Mouse (Mus musculus): ENCODE measurements around the gene Cbx5. TPM values are rescaled to one million over a fixed set of nuclear protein-coding genes. Genes with fewer than 3 reads are reported as not detected.

Gene Cbx5
- polyA plus RNA-seq, 1 experiment from 2014 or later = 204 TPM

- DNase-seq (ENCODE audit: low spot score) = no peak
- no peaks in the 10 kb centered on the region for H3K36me3 ChIP-seq (ENCODE audit: control insufficient read depth, insufficient read depth, low read length)
- no peaks in the 10 kb centered on the region; the same call in 1 of the 2 replicates for H3K4me1 ChIP-seq (replicated peaks; ENCODE audit: control insufficient read depth, insufficient read depth, low read length)
- no peak overlapping the region for H3K4me2 ChIP-seq (replicated peaks; ENCODE audit: low read depth, low read length)
- 89% methylated on average over 4 of the region's 4 CpGs for WGBS
- H3K27me3 ChIP-seq (ENCODE audit: control insufficient read depth, insufficient read depth, low read length) = peaks cover 2% of the 10 kb centered on the region; the same call in 1 of the 2 replicates
- no peak for ATAC-seq (ENCODE audit: low FRiP score)
- H3K4me3 ChIP-seq (ENCODE audit: low read depth, low read length) = no peak overlapping the region
- H3K9me3 ChIP-seq (ENCODE audit: control insufficient read depth, low read length) = no peaks in the 10 kb centered on the region
- H3K27ac ChIP-seq (ENCODE audit: low read depth, low read length) = no peak overlapping the region
- H3K9ac ChIP-seq (ENCODE audit: low read depth, low read length) = no peak overlapping the region
Measured at GRCm38 (mm10) chr15:103152890-103153610, 86.6 kb downstream of the Cbx5 start.

- WGBS = 86% methylated on average over 3 of the region's 3 CpGs
- Histone ChIP-seq H3K4me3 (ENCODE audit: low read depth, low read length) (no peak overlapping the region), H3K9ac (ENCODE audit: low read depth, low read length) (no peak overlapping the region), H3K4me2 (replicated peaks; ENCODE audit: low read depth, low read length) (no peak overlapping the region), H3K27me3 (ENCODE audit: control insufficient read depth, insufficient read depth, low read length) (peaks cover 8% of the 10 kb centered on the region), H3K36me3 (ENCODE audit: control insufficient read depth, insufficient read depth, low read length) (no peaks in the 10 kb centered on the region), H3K27ac (ENCODE audit: low read depth, low read length) (no peak overlapping the region), H3K4me1 (replicated peaks; ENCODE audit: control insufficient read depth, insufficient read depth, low read length) (no peaks in the 10 kb centered on the region; the same call in 1 of the 2 replicates), H3K9me3 (ENCODE audit: control insufficient read depth, low read length) (no peaks in the 10 kb centered on the region)
- no peak for ATAC-seq (ENCODE audit: low FRiP score)
- DNase-seq (ENCODE audit: low spot score) = no peak
Measured at GRCm38 (mm10) chr15:103152371-103152770, 87.2 kb downstream of the Cbx5 start.

- Histone ChIP-seq H3K9ac (ENCODE audit: low read depth, low read length) (no peak overlapping the region), H3K4me3 (ENCODE audit: low read depth, low read length) (no peak overlapping the region), H3K4me1 (replicated peaks; ENCODE audit: control insufficient read depth, insufficient read depth, low read length) (0 out of 2 replicates have a peak, but pooled peaks cover 3% of the 10 kb centered on the region), H3K9me3 (ENCODE audit: control insufficient read depth, low read length) (no peaks in the 10 kb centered on the region), H3K27ac (ENCODE audit: low read depth, low read length) (no peak overlapping the region), H3K36me3 (ENCODE audit: control insufficient read depth, insufficient read depth, low read length) (no peaks in the 10 kb centered on the region), H3K27me3 (ENCODE audit: control insufficient read depth, insufficient read depth, low read length) (peaks cover 26% of the 10 kb centered on the region), H3K4me2 (replicated peaks; ENCODE audit: low read depth, low read length) (no peak overlapping the region)
- WGBS = 47% methylated on average over 8 of the region's 9 CpGs
- ATAC-seq (ENCODE audit: low FRiP score) = no peak
- DNase-seq (ENCODE audit: low spot score) = no peak
Measured at GRCm38 (mm10) chr15:103147779-103148178, 91.8 kb downstream of the Cbx5 start.

- Histone ChIP-seq H3K4me2 (replicated peaks; ENCODE audit: low read depth, low read length) (peak overlapping the region; percentile 79; the same call in 1 of the 2 replicates), H3K27ac (ENCODE audit: low read depth, low read length) (no peak overlapping the region), H3K9me3 (ENCODE audit: control insufficient read depth, low read length) (no peaks in the 10 kb centered on the region), H3K36me3 (ENCODE audit: control insufficient read depth, insufficient read depth, low read length) (no peaks in the 10 kb centered on the region), H3K9ac (ENCODE audit: low read depth, low read length) (peak overlapping the region; percentile 64; the same call in 1 of the 2 replicates), H3K4me1 (replicated peaks; ENCODE audit: control insufficient read depth, insufficient read depth, low read length) (0 out of 2 replicates have a peak, but pooled peaks cover 3% of the 10 kb centered on the region), H3K4me3 (ENCODE audit: low read depth, low read length) (no peak overlapping the region), H3K27me3 (ENCODE audit: control insufficient read depth, insufficient read depth, low read length) (peaks cover 26% of the 10 kb centered on the region)
- ATAC-seq (ENCODE audit: low FRiP score) = peak; percentile 46; the same call in 1 of the 2 replicates
- no peak for DNase-seq (ENCODE audit: low spot score)
- WGBS = 10% methylated on average over 3 of the region's 3 CpGs
Measured at GRCm38 (mm10) chr15:103147422-103147690, 92.3 kb downstream of the Cbx5 start.

- H3K27ac ChIP-seq (ENCODE audit: low read depth, low read length) = peak overlapping the region; percentile 48
- peak overlapping the region; percentile 36 for H3K4me3 ChIP-seq (ENCODE audit: low read depth, low read length)
- H3K27me3 ChIP-seq (ENCODE audit: control insufficient read depth, insufficient read depth, low read length) = peaks cover 26% of the 10 kb centered on the region
- 0 out of 2 replicates have a peak, but pooled peaks cover 3% of the 10 kb centered on the region for H3K4me1 ChIP-seq (replicated peaks; ENCODE audit: control insufficient read depth, insufficient read depth, low read length)
- no peaks in the 10 kb centered on the region for H3K36me3 ChIP-seq (ENCODE audit: control insufficient read depth, insufficient read depth, low read length)
- under 1% methylated on average over 39 of the region's 57 CpGs for WGBS
- H3K4me2 ChIP-seq (replicated peaks; ENCODE audit: low read depth, low read length) = peak overlapping the region; percentile 79
- peak; percentile 74 for DNase-seq (ENCODE audit: low spot score)
- peak; percentile 79 for ATAC-seq (ENCODE audit: low FRiP score)
- peak overlapping the region; percentile 64 for H3K9ac ChIP-seq (ENCODE audit: low read depth, low read length)
- H3K9me3 ChIP-seq (ENCODE audit: control insufficient read depth, low read length) = no peaks in the 10 kb centered on the region
Measured at GRCm38 (mm10) chr15:103146627-103147421, 92.8 kb downstream of the Cbx5 start.

- 67% methylated on average over 11 of the region's 11 CpGs for WGBS
- no peak overlapping the region for H3K4me2 ChIP-seq (replicated peaks; ENCODE audit: low read depth, low read length)
- H3K27me3 ChIP-seq (ENCODE audit: control insufficient read depth, insufficient read depth, low read length) = peaks cover 26% of the 10 kb centered on the region
- no peak overlapping the region for H3K9ac ChIP-seq (ENCODE audit: low read depth, low read length)
- DNase-seq (ENCODE audit: low spot score) (no peak), ATAC-seq (ENCODE audit: low FRiP score) (no peak)
- H3K9me3 ChIP-seq (ENCODE audit: control insufficient read depth, low read length) = no peaks in the 10 kb centered on the region
- H3K36me3 ChIP-seq (ENCODE audit: control insufficient read depth, insufficient read depth, low read length) = no peaks in the 10 kb centered on the region
- H3K27ac ChIP-seq (ENCODE audit: low read depth, low read length) = no peak overlapping the region
- H3K4me1 ChIP-seq (replicated peaks; ENCODE audit: control insufficient read depth, insufficient read depth, low read length) = 0 out of 2 replicates have a peak, but pooled peaks cover 3% of the 10 kb centered on the region
- H3K4me3 ChIP-seq (ENCODE audit: low read depth, low read length) = no peak overlapping the region; the same call in 1 of the 2 replicates
Measured at GRCm38 (mm10) chr15:103145635-103146299, 93.8 kb downstream of the Cbx5 start.

- Histone ChIP-seq H3K9ac (ENCODE audit: low read depth, low read length) (no peak overlapping the region), H3K36me3 (ENCODE audit: control insufficient read depth, insufficient read depth, low read length) (no peaks in the 10 kb centered on the region), H3K4me3 (ENCODE audit: low read depth, low read length) (no peak overlapping the region), H3K4me2 (replicated peaks; ENCODE audit: low read depth, low read length) (no peak overlapping the region), H3K4me1 (replicated peaks; ENCODE audit: control insufficient read depth, insufficient read depth, low read length) (0 out of 2 replicates have a peak, but pooled peaks cover 3% of the 10 kb centered on the region), H3K9me3 (ENCODE audit: control insufficient read depth, low read length) (no peaks in the 10 kb centered on the region), H3K27ac (ENCODE audit: low read depth, low read length) (no peak overlapping the region), H3K27me3 (ENCODE audit: control insufficient read depth, insufficient read depth, low read length) (peaks cover 26% of the 10 kb centered on the region)
- DNase-seq (ENCODE audit: low spot score) = no peak
- WGBS = 43% methylated on average over 3 of the region's 3 CpGs
- no peak for ATAC-seq (ENCODE audit: low FRiP score)
Measured at GRCm38 (mm10) chr15:103144176-103144575, 95.4 kb downstream of the Cbx5 start.

Measured in hindbrain, embryonic 11.5 days (tissue).